Mouse (Mus musculus) embryonic facial prominence, embryonic 15.5 days (tissue): ENCODE measurements around the gene Slc39a3. TPM values are rescaled to one million over a fixed set of nuclear protein-coding genes. Genes with fewer than 3 reads are reported as not detected.
A peak's percentile ranks its signal among the peaks of the same experiment; 100 is the strongest.

Experiments
- ATAC-seq: fragments of 200-750 bp; cut with Nextera tagmentation; 2 replicates; pipeline ENCODE4 v1.8.0; 2017; ENCODE audit warnings: low read depth, moderate TSS enrichment; ENCODE audit not compliant: insufficient number of reproducible peaks, low FRiP score, low TSS enrichment
- H3K27ac ChIP-seq: fragments of 300-500 bp; sonication (generic); replicated peaks from 2 replicates; pipeline ENCODE4 v1.5.1; 2015; ENCODE audit warnings: mild to moderate bottlenecking, inconsistent platforms
- H3K27me3 ChIP-seq: fragments of 300-500 bp; sonication (generic); 2 replicates; pipeline ENCODE4 v1.6.1; 2015; ENCODE audit warnings: inconsistent platforms
- H3K36me3 ChIP-seq: fragments of 300-500 bp; sonication (generic); 2 replicates; pipeline ENCODE4 v1.6.1; 2015; ENCODE audit warnings: mild to moderate bottlenecking, inconsistent platforms
- H3K4me1 ChIP-seq: fragments of 300-500 bp; sonication (generic); 2 replicates; pipeline ENCODE4 v1.6.1; 2015; ENCODE audit warnings: inconsistent platforms
- H3K4me2 ChIP-seq: fragments of 300-500 bp; sonication (generic); replicated peaks from 2 replicates; pipeline ENCODE4 v1.6.1; 2015; ENCODE audit warnings: mild to moderate bottlenecking, inconsistent platforms
- H3K4me3 ChIP-seq: fragments of 300-500 bp; sonication (generic); replicated peaks from 2 replicates; pipeline ENCODE4 v1.5.1; 2015; ENCODE audit warnings: mild to moderate bottlenecking, inconsistent platforms
- H3K9ac ChIP-seq: fragments of 300-500 bp; sonication (generic); 2 replicates; pipeline ENCODE4 v1.6.1; 2015; ENCODE audit warnings: inconsistent platforms
- H3K9me3 ChIP-seq: fragments of 300-500 bp; sonication (generic); replicated peaks from 2 replicates; pipeline ENCODE4 v1.6.1; 2016; ENCODE audit warnings: inconsistent platforms
- WGBS: fragments of 180-500 bp; shearing (Covaris S2); methylation state at CpG from one replicate; pipeline ENCODE4 v1.1.7; 2015; 5-methylcytosine and 5-hydroxymethylcytosine counted together
- polyA plus RNA-seq: library from polyadenylated mRNA; unstranded; fragments of >200 nt; fragmentation: Nextera tagmentation; extraction: Ambion mirVana; gene quantifications from 2 replicates; pipeline ENCODE4 v1.2.1, GENCODE M21; 2015

Slc39a3 gene
- polyA plus RNA-seq, 1 experiment from 2014 or later = 22.7 TPM

DNA sequence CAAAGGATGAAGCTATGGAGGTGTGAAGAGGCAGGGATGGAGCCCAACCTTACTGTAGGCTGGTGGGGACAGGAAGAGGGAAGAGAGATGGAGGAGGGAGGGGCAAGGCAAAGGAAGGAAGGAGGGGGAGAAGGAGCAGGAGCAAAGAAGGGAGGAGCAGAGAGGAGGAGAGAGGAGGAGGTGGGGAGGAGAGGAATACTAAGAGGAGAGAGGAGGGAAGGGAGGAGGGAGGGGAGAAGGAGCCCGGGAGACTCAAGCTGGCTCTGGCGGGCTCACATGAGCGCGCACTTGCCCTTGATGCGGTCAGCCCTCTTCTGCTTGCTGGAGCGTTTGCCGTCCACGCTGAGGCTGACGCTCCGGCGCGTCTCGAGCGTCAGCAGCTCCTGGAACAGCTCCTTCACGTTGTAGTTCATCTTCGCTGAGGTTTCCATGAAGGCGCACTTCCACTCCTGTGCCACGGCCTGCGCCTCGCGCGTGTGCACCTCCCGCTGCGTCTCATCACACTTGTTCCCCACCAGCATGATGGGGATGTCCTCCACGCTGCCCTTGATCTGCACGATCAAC is 15.6 kb downstream of the Slc39a3 start:
- 8% methylated on average over 26 of the region's 26 CpGs for WGBS
- no peaks in the 10 kb centered on the region for H3K9me3 ChIP-seq
- ATAC-seq = no peak
- H3K27ac ChIP-seq = no peak overlapping the region
- H3K4me3 ChIP-seq = no peak overlapping the region
- H3K9ac ChIP-seq = no peak overlapping the region
- peaks cover 46% of the 10 kb centered on the region for H3K27me3 ChIP-seq
- H3K36me3 ChIP-seq = no peaks in the 10 kb centered on the region
- peaks cover 12% of the 10 kb centered on the region for H3K4me1 ChIP-seq
- no peak overlapping the region for H3K4me2 ChIP-seq

DNA sequence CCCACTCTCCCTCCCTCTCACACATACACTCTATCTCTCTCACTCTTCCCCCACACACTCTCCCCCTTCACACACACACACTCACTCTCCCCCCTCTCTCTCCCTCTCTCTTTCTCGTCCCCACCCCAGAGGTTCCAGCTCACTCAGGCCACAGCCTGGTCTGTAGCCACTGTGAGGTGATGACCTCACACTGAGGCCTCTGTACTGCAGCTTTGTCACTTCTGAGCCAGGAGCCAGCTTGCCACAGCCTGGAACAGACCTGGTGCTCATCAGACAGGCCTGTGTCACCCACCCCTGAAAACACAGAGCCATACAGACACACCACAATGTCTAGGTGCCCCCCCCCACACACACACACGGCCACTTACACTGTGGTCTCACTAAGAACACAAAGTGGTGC is 17.0 kb downstream of the Slc39a3 start:
- Histone ChIP-seq H3K4me1 (peaks cover 10% of the 10 kb centered on the region), H3K9me3 (no peaks in the 10 kb centered on the region), H3K9ac (no peak overlapping the region), H3K27ac (no peak overlapping the region), H3K36me3 (no peaks in the 10 kb centered on the region), H3K27me3 (peaks cover 37% of the 10 kb centered on the region), H3K4me2 (no peak overlapping the region), H3K4me3 (no peak overlapping the region)
- ATAC-seq = no peak
- 46% methylated on average over 2 of the region's 2 CpGs for WGBS

DNA sequence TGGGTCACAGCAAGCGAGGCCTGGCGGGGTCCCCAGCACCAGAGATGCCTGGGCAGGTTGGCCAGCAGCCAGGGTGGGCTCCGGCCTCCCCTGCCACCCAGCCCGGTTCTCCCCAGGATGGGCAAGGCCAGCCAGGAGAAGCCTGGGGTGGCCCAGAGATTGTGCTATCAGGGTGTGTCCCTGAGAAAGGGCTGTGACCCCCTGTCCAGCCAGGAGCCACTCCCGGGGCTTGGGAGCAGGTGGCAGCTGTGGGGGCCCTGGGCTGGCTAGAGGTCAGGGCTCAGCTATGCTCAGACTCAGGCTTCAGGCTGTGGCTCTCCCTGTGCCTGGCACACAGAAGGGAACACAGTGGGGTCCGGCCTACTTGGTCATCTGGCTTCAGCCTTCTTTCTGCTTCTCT is 17.5 kb downstream of the Slc39a3 start:
- H3K36me3 ChIP-seq = no peaks in the 10 kb centered on the region
- H3K9me3 ChIP-seq = no peaks in the 10 kb centered on the region
- 0 out of 2 replicates have a peak, but pooled peaks cover 9% of the 10 kb centered on the region for H3K4me1 ChIP-seq
- ATAC-seq = no peak
- no peak overlapping the region for H3K27ac ChIP-seq
- H3K4me2 ChIP-seq = no peak overlapping the region
- no peak overlapping the region for H3K9ac ChIP-seq
- 69% methylated on average over 6 of the region's 6 CpGs for WGBS
- peaks cover 31% of the 10 kb centered on the region for H3K27me3 ChIP-seq
- no peak overlapping the region for H3K4me3 ChIP-seq

DNA sequence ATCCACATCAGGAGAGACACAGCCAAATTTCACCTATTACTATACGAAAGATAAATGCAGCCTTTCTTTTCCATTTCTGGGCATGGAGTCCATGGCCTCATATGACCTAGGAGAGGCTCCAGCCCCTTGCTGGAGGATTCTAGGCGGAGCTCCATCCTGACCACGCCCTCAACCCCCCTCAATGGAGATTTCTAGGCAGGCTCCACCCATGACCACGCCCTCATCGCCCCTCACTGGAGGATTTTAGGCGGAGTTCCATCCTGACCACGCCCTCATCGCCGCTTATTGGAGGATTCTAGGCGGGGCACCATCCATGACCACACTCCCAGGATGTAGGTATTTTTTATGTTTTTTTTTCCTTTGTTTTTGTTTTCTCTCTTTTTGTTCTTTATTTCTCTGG is 18.9 kb downstream of the Slc39a3 start:
- Histone ChIP-seq H3K9ac (no peak overlapping the region), H3K27me3 (peaks cover 18% of the 10 kb centered on the region), H3K4me2 (no peak overlapping the region), H3K4me3 (no peak overlapping the region), H3K9me3 (no peaks in the 10 kb centered on the region), H3K4me1 (0 out of 2 replicates have a peak, but pooled peaks cover 15% of the 10 kb centered on the region), H3K36me3 (no peaks in the 10 kb centered on the region), H3K27ac (no peak overlapping the region)
- ATAC-seq = no peak
- 42% methylated on average over 10 of the region's 10 CpGs for WGBS

DNA sequence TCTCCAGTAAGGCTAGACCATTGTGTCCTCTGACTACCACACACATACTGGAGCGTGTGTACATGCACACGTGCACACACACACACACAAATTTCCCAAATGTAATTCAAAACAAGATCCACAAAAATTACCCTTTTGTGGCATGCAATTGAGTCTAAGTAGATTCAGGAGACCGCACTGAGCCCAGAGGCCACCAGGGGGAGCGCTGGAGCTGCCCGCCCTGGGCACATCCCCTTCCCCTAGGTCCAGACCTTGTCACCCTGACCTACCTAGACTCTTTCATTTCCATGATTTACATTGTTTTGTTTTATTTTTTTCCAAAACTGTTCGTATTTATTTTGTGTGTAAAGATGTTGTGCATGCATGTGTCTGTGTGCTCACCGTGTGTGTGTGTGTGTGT is 20.6 kb downstream of the Slc39a3 start:
- Histone ChIP-seq H3K27ac (no peak overlapping the region), H3K4me2 (no peak overlapping the region), H3K9ac (no peak overlapping the region), H3K4me3 (no peak overlapping the region), H3K36me3 (no peaks in the 10 kb centered on the region), H3K27me3 (peaks cover 6% of the 10 kb centered on the region; the same call in 1 of the 2 replicates), H3K4me1 (0 out of 2 replicates have a peak, but pooled peaks cover 15% of the 10 kb centered on the region), H3K9me3 (no peaks in the 10 kb centered on the region)
- ATAC-seq = no peak
- WGBS = 7% methylated on average over 7 of the region's 7 CpGs

DNA sequence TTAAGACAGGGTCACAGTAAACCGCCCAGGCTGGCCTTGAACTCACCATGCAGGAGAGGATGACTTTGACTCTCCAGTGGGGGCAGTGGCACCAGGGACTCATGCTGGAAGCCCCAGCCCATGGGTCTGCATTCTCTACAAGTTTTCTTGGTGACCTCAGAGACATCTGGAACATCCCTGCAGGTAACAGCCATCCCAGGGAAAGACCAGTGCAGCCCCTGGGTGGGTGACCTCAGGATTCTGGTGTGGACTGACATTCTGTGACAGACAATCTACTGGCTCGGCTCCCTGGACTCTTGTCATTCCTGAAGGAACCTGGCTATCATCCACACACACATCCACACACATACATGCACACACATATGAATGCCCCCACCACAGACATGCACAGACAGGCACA is 21.6 kb downstream of the Slc39a3 start:
- Histone ChIP-seq H3K9ac (no peak overlapping the region), H3K27me3 (no peaks in the 10 kb centered on the region), H3K27ac (no peak overlapping the region), H3K36me3 (no peaks in the 10 kb centered on the region), H3K4me2 (no peak overlapping the region), H3K9me3 (no peaks in the 10 kb centered on the region), H3K4me1 (0 out of 2 replicates have a peak, but pooled peaks cover 14% of the 10 kb centered on the region), H3K4me3 (no peak overlapping the region)
- 82% methylated on average over 2 of the region's 2 CpGs for WGBS
- no peak for ATAC-seq

DNA sequence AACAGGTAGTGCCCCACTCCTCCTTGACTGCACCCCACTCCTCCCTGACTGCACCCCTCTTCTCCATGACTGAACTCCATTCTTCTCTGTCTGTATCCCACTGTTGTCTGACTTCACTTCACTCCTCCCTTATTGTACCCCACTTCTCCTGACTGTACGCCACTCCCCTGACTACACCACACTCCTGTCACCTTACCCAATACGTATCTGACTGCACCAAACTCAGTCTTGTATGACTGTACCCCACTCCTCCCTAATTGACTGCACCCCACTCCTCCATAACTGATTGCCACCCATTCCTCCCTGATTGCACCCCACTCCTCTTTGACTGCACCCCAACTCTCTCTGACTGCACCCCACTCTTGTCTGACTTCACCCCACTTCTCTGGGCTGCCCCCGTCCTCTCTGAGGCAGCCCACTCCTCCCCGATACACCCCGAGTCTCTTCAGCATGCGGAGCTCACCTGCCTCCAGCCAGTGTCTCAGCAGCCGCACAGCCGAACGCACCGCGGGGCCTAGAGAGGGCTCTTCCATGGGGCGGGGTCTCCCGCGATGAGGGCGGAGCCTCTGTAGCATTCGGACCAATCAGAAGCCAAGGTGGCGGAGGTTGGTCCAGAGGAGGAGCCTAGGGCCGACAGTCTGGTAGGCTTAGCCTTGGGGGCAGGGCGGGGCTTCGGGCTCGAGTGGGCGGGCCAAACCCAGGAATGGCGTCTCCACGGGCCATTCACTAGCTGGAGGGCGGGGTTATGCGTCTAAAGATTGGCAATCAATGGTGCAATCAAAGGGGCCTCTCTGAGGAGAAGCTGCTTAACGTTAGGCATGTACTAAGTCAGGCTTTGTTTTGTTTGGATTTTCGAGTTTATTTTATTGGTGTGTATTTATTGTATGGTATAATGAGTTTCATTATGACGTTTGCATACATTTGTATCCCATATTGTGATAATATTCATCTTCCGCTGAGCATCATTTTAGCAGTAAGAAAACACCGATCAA is 22.5 kb downstream of the Slc39a3 start, which contains the start of gene Gng7:
TSS of gene Gng7 (minus strand) at position 553 of the 992 bp plus-strand sequence.
- peak; percentile 96 for ATAC-seq
- peak within 1 kb of the TSS; percentile 65 for H3K4me2 ChIP-seq
- 8% methylated on average over 31 of the region's 31 CpGs for WGBS

DNA sequence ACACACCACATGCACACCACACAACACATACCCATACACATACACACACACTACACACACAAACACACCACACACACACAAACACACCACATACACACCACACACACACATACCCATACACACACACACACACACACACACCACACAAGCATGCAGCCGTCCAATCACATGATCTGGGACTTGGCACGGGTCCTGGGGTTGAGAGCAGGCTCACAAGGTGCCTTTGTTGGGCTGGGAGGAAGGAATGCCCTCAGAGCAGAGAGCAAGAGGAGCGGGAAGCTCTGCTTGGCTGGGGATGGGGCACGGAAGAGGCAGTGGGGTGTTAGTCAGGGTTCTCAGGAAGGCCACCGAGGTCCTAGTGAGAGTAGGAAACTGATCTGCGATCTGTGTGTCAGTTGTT is 26.4 kb downstream of the Slc39a3 start:
- 0 out of 2 replicates have a peak, but pooled peaks cover 14% of the 10 kb centered on the region for H3K4me1 ChIP-seq
- no peaks in the 10 kb centered on the region for H3K27me3 ChIP-seq
- 43% methylated on average over 6 of the region's 6 CpGs for WGBS
- H3K4me3 ChIP-seq = no peak overlapping the region
- H3K9me3 ChIP-seq = no peaks in the 10 kb centered on the region
- H3K27ac ChIP-seq = no peak overlapping the region
- no peaks in the 10 kb centered on the region for H3K36me3 ChIP-seq
- ATAC-seq = no peak
- no peak overlapping the region for H3K4me2 ChIP-seq
- no peak overlapping the region for H3K9ac ChIP-seq

More for the DNA sequence above, 22.5 kb downstream of the Slc39a3 start, which contains the start of gene Gng7:
- Histone ChIP-seq H3K4me1 (0 out of 2 replicates have a peak, but pooled peaks cover 14% of the 10 kb centered on the region), H3K27ac (no peak within 1 kb of the TSS; the same call in 1 of the 2 replicates), H3K27me3 (no peaks in the 10 kb centered on the region), H3K9me3 (no peaks in the 10 kb centered on the region), H3K36me3 (no peaks in the 10 kb centered on the region), H3K4me3 (peak within 1 kb of the TSS; percentile 50), H3K9ac (peak within 1 kb of the TSS; percentile 51)

DNA sequence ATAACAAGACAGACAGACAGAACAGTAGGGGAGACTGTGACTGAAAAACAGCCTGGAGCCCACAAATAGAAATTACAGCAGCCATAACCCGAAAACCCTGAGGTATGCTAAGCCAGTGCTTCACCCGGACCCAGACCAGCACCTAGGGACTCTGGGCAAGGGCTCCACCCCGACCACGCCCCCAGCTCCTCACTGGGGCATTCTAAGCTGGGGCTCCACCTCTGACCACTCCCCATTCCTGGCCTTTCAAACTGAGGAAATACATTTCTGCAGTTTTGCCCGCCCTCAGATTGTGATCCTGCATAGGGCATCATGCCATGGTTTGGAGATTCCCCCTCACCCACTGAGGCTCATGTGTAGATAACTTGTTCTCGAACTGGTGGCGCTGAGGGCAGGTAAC is 30.0 kb downstream of the Slc39a3 start:
- H3K36me3 ChIP-seq = no peaks in the 10 kb centered on the region
- no peak overlapping the region for H3K4me2 ChIP-seq
- no peak overlapping the region for H3K9ac ChIP-seq
- H3K4me3 ChIP-seq = no peak overlapping the region
- H3K27ac ChIP-seq = no peak overlapping the region
- WGBS = 33% methylated on average over 7 of the region's 7 CpGs
- no peaks in the 10 kb centered on the region for H3K9me3 ChIP-seq
- no peaks in the 10 kb centered on the region for H3K27me3 ChIP-seq
- no peak for ATAC-seq
- H3K4me1 ChIP-seq = 0 out of 2 replicates have a peak, but pooled peaks cover 4% of the 10 kb centered on the region

DNA sequence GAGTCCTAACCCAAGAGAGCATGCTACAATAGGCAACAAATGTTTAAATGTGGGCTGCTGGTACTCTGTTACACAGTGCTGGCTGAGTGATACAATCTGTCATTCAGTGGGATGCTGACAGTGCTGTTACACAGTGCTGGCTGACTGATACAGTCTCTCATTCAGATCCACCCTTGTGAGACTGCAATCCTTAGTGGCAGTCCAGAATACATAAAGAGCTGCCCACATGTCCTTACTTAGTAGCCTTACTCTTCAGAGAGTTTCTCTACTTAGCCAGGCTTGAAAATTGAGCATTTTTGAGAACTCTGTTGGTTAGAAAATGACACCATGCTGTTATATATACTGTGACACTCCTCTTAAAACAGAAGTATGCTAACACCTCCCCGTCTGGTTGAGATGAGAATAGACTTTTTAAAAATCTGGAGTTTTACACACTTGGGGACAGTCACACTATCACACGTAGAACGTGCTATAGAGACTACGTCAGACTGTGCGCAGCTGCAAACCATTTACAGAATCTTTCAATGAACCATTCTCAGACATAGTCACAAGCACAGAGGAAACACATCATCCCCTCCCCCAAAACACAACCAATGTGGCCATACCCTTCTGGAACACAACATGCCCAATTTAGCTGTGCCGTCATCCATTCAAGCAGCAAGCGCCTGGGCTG is 31.1 kb downstream of the Slc39a3 start:
- no peaks in the 10 kb centered on the region for H3K9me3 ChIP-seq
- H3K36me3 ChIP-seq = no peaks in the 10 kb centered on the region
- no peak for ATAC-seq
- no peak overlapping the region for H3K4me2 ChIP-seq
- H3K9ac ChIP-seq = no peak overlapping the region
- H3K27me3 ChIP-seq = no peaks in the 10 kb centered on the region
- no peaks in the 10 kb centered on the region for H3K4me1 ChIP-seq
- 81% methylated on average over 7 of the region's 7 CpGs for WGBS
- no peak overlapping the region for H3K4me3 ChIP-seq
- no peak overlapping the region for H3K27ac ChIP-seq

DNA sequence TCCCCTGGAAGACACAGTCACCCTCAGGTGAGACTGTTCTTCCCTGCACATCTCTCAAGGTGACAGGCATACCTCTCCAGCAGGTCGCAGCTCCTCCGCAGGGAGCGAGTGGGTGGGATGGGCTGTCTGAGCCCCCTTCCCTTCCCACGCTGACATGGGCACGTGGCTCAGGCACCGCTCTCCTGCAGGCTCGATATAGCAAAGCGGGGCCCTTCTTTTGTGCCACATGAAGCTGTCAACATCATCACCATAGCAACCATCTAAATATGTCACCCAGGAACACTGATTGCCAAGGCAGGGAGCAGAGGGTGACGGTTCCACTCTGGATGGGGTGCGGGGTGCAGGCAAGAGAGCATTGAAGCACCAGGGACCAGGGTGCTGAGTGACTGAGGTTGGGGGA is 36.1 kb downstream of the Slc39a3 start:
- peaks cover 11% of the 10 kb centered on the region for H3K4me1 ChIP-seq
- ATAC-seq = no peak
- no peak overlapping the region for H3K4me3 ChIP-seq
- no peaks in the 10 kb centered on the region for H3K36me3 ChIP-seq
- H3K9ac ChIP-seq = no peak overlapping the region
- H3K4me2 ChIP-seq = no peak overlapping the region
- 64% methylated on average over 10 of the region's 10 CpGs for WGBS
- H3K27ac ChIP-seq = no peak overlapping the region
- peaks cover 16% of the 10 kb centered on the region for H3K27me3 ChIP-seq
- H3K9me3 ChIP-seq = no peaks in the 10 kb centered on the region
